Mouse (Mus musculus): ENCODE measurements at regions not wholly inside any gene's neighbourhood (a gene's known extent, or its start where the extent isn't known, plus 50 kb on each side); places are given as distances from the start of the nearest gene placed in this dataset.

- Histone ChIP-seq H3K4me3 (ENCODE audit: low read length) (no peak overlapping the region), H3K36me3 (ENCODE audit: insufficient read depth, low read length) (no peaks in the 10 kb centered on the region), H3K4me2 (ENCODE audit: low read depth, low read length) (no peak overlapping the region), H3K27ac (no peak overlapping the region), H3K9me3 (ENCODE audit: low read length) (no peaks in the 10 kb centered on the region), H3K4me1 (ENCODE audit: insufficient read depth, low read length) (no peaks in the 10 kb centered on the region), H3K9ac (replicated peaks; ENCODE audit: low read length) (no peak overlapping the region), H3K27me3 (ENCODE audit: insufficient read depth, low read length) (no peaks in the 10 kb centered on the region)
- 69% methylated on average over 7 of the region's 7 CpGs for WGBS
- no peak for ATAC-seq
- DNase-seq (ENCODE audit: low spot score) = no peak
- TF ChIP-seq CTCF (IDR thresholded peaks at IDR 0.05; ENCODE audit: low read depth) = no peak
Observed at GRCm38 (mm10) chr14:9389180-9389579, 723.1 kb upstream of the 4930452B06Rik start.

Data from hindbrain, postnatal 0 days (tissue).